Mouse (Mus musculus) forebrain, postnatal 0 days (tissue): Measurements from ENCODE around the gene Zfp551. TPM values are rescaled to one million over a fixed set of nuclear protein-coding genes. Genes with fewer than 3 reads are reported as not detected.

Experiments
- ATAC-seq: fragments of 200-750 bp; cut with Nextera tagmentation; 2 replicates; pipeline ENCODE4 v1.8.0; 2017; ENCODE audit warnings: mild to moderate bottlenecking, moderate library complexity
- DNase-seq: peaks from one replicate; pipeline ENCODE4 v3.0.0-alpha.2; 2015
- H3K27ac ChIP-seq: fragments of 300-500 bp; sonication (generic); 2 replicates; pipeline ENCODE4 v1.5.1; 2014; ENCODE audit warnings: low read depth, mild to moderate bottlenecking, antibody characterized with exemption, low read length, moderate library complexity, mixed read lengths
- H3K27me3 ChIP-seq: fragments of 300-500 bp; sonication (generic); 2 replicates; pipeline ENCODE4 v1.6.1; 2014; ENCODE audit warnings: mild to moderate bottlenecking, low read length, mixed read lengths; ENCODE audit not compliant: insufficient read depth
- H3K36me3 ChIP-seq: fragments of 300-500 bp; sonication (generic); 2 replicates; pipeline ENCODE4 v1.6.1; 2014; ENCODE audit warnings: mild to moderate bottlenecking, moderate library complexity; ENCODE audit not compliant: insufficient read depth
- H3K4me1 ChIP-seq: fragments of 300-500 bp; sonication (generic); 2 replicates; pipeline ENCODE4 v1.6.1; 2014; ENCODE audit warnings: antibody characterized with exemption; ENCODE audit not compliant: insufficient read depth
- H3K4me2 ChIP-seq: fragments of 300-500 bp; sonication (generic); 2 replicates; pipeline ENCODE4 v1.6.1; 2014; ENCODE audit warnings: low read depth, mild to moderate bottlenecking, moderate library complexity
- H3K4me3 ChIP-seq: fragments of 300-500 bp; sonication (generic); 2 replicates; pipeline ENCODE4 v1.5.1; 2014; ENCODE audit warnings: low read depth, low read length, mixed read lengths
- H3K9ac ChIP-seq: fragments of 300-500 bp; sonication (generic); 2 replicates; pipeline ENCODE4 v1.6.1; 2014; ENCODE audit warnings: mild to moderate bottlenecking
- H3K9me3 ChIP-seq: fragments of 300-500 bp; sonication (generic); 2 replicates; pipeline ENCODE4 v1.6.1; 2016; ENCODE audit warnings: low read length
- CTCF ChIP-seq: sonication (generic); IDR thresholded peaks from 2 replicates; pipeline ENCODE4 v1.5.1; 2016; ENCODE audit warnings: antibody characterized with exemption, control low read depth, low read depth
- WGBS: fragments of 180-500 bp; shearing (Covaris S2); extraction: QIAGEN DNeasy Blood & Tissue Kit; methylation state at CpG from one replicate; pipeline ENCODE4 v1.1.7; 2014; 5-methylcytosine and 5-hydroxymethylcytosine counted together
- polyA plus RNA-seq: library from polyadenylated mRNA; unstranded; fragments of >200 nt; fragmentation: Nextera tagmentation; extraction: Ambion mirVana; gene quantifications from 2 replicates; pipeline ENCODE4 v1.2.1, GENCODE M21; 2015
- total RNA-seq: library from RNA; depleted of rRNA; stranded (reverse); fragments of >200 nt; gene quantifications from 2 replicates; pipeline ENCODE4 v1.2.3, GENCODE M21; 2014; rRNA removed

Gene Zfp551
- 8.9 and 10.3 TPM in 2 replicates for total RNA-seq
- 7.7 and 9.5 TPM in 2 replicates for polyA plus RNA-seq

DNA sequence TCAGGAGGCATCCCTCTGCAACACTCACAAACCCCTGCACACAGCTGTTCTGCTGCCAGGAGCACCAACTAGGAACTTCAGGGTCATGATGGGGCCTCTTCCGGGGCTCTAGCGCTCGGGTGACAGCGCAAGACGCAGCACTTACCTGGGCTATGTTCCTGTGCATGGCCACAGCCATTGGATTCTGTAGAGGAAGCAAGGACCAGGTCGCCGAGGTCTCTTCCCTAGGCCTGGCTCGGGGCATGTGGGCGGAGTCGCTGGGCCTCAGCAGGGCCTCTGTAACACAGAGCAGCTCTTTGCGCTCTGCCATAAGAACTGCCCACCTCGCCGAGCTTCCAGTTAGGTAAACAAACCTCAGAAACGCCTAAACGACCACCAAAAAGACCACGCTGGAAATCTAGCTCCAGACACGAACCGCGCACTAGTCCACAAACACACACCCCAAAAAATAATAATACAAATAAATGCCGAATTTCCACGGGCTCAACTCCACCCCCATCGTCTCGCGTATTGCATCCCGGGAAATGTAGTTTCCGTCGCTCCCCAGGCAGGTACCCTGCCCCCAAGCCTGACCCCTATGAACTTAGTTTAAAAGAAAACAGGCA lies at the start of gene Zfp551:
Gene Zfp551 (minus strand): TSS at position 507 of the 605 bp plus-strand sequence.
- Histone ChIP-seq H3K9me3 (peaks cover 4% of the 10 kb centered on the region; the same call in 1 of the 2 replicates), H3K36me3 (peaks cover 7% of the 10 kb centered on the region), H3K4me2 (peak within 1 kb of the TSS; percentile 66), H3K27me3 (no peaks in the 10 kb centered on the region), H3K9ac (peak within 1 kb of the TSS; percentile 80), H3K4me1 (peaks cover 8% of the 10 kb centered on the region; the same call in 1 of the 2 replicates), H3K4me3 (peak within 1 kb of the TSS; percentile 74), H3K27ac (peak within 1 kb of the TSS; percentile 71)
- TF ChIP-seq CTCF, result no peak
- DNase-seq, result peak; percentile 70
- under 1% methylated on average over 27 of the region's 27 CpGs for WGBS
- ATAC-seq, result peak; percentile 94

- H3K36me3 ChIP-seq, result peaks cover 7% of the 10 kb centered on the region
- no peaks in the 10 kb centered on the region for H3K27me3 ChIP-seq
- peaks cover 4% of the 10 kb centered on the region; the same call in 1 of the 2 replicates for H3K9me3 ChIP-seq
- H3K4me2 ChIP-seq, result peak overlapping the region; percentile 66
- peak overlapping the region; percentile 74 for H3K4me3 ChIP-seq
- ATAC-seq, result peak; percentile 1; the same call in 1 of the 2 replicates
- peak overlapping the region; percentile 80; the same call in 1 of the 2 replicates for H3K9ac ChIP-seq
- peaks cover 8% of the 10 kb centered on the region; the same call in 1 of the 2 replicates for H3K4me1 ChIP-seq
- peak overlapping the region; percentile 71; the same call in 1 of the 2 replicates for H3K27ac ChIP-seq
- 57% methylated on average over 3 of the region's 3 CpGs for WGBS
- DNase-seq, result no peak
- TF ChIP-seq CTCF, result no peak
Observed at GRCm38 (mm10) chr7:12422855-12423254, 304 bp upstream of the Zfp551 start.

- peaks cover 4% of the 10 kb centered on the region; the same call in 1 of the 2 replicates for H3K9me3 ChIP-seq
- peak overlapping the region; percentile 71; the same call in 1 of the 2 replicates for H3K27ac ChIP-seq
- H3K27me3 ChIP-seq, result no peaks in the 10 kb centered on the region
- WGBS, result 55% methylated on average over 5 of the region's 5 CpGs
- H3K4me2 ChIP-seq, result peak overlapping the region; percentile 66
- H3K9ac ChIP-seq, result peak overlapping the region; percentile 80
- H3K36me3 ChIP-seq, result peaks cover 12% of the 10 kb centered on the region
- peaks cover 8% of the 10 kb centered on the region; the same call in 1 of the 2 replicates for H3K4me1 ChIP-seq
- H3K4me3 ChIP-seq, result peak overlapping the region; percentile 74
- DNase-seq (no peak), ATAC-seq (0 out of 2 replicates have a peak, but pooled peaks have one; percentile 4)
- no peak for TF ChIP-seq CTCF
Observed at GRCm38 (mm10) chr7:12421741-12422140, 810 bp downstream of the Zfp551 start.

DNA sequence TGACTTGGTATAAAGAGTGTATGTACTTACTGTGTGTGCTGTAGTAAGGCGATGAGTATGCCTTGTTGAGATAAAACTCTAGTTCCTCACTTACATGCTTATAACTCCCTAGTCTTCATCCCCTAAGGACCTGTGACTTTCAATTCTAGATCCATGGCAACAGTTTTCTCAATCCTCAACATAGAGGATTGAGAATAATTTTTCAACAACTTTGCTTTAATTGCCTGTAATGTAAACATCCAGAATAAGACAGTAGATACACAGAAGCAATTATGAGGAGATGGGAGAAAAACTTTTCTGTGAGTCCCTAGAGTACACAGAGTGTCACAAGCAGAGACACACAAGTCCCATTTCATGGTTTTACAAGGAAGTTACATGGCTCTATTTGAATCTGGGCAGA lies 53.4 kb downstream of the Zfp551 start, which contains the start of gene Vmn1r84:
Gene Vmn1r84 (minus strand): TSS at position 101 of the 400 bp plus-strand sequence.
- TF ChIP-seq CTCF, result no peak
- ATAC-seq (no peak), DNase-seq (no peak)
- Histone ChIP-seq H3K4me3 (no peak within 1 kb of the TSS), H3K9me3 (peaks cover 7% of the 10 kb centered on the region; the same call in 1 of the 2 replicates), H3K27ac (no peak within 1 kb of the TSS), H3K9ac (no peak within 1 kb of the TSS), H3K4me2 (no peak within 1 kb of the TSS), H3K4me1 (no peaks in the 10 kb centered on the region), H3K27me3 (no peaks in the 10 kb centered on the region), H3K36me3 (no peaks in the 10 kb centered on the region)
- 51% methylated on average over 1 of the region's 1 CpGs for WGBS

Other genes starting within 250 kb of the Zfp551 start
- gene Vmn1r80, start 233.5 kb downstream of the Zfp551 start, total RNA-seq, result not detected in 2 replicates
- gene Vmn1r80, start 233.5 kb downstream of the Zfp551 start, polyA plus RNA-seq, result not detected in 2 replicates
- gene Vmn1r81, start 154.5 kb downstream of the Zfp551 start, total RNA-seq, result under 0.01 TPM in 1 of 2 replicates, not detected in the other
- gene Vmn1r81, start 154.5 kb downstream of the Zfp551 start, polyA plus RNA-seq, result not detected in 2 replicates
- gene Vmn1r82, start 122.3 kb downstream of the Zfp551 start, total RNA-seq, result not detected in 2 replicates
- gene Vmn1r82, start 122.3 kb downstream of the Zfp551 start, polyA plus RNA-seq, result not detected in 2 replicates
- gene Vmn1r83, start 93.3 kb downstream of the Zfp551 start, total RNA-seq, result not detected in 2 replicates
- not detected in 2 replicates for gene Vmn1r83, start 93.3 kb downstream of the Zfp551 start, polyA plus RNA-seq
- gene Vmn1r84, start 53.5 kb downstream of the Zfp551 start, total RNA-seq, result not detected in 2 replicates
- not detected in 2 replicates for gene Vmn1r84, start 53.5 kb downstream of the Zfp551 start, polyA plus RNA-seq
- gene Zfp606, start 55.5 kb upstream of the Zfp551 start, total RNA-seq, result 35.2 and 45.2 TPM in 2 replicates
- 18.4 and 20.1 TPM in 2 replicates for gene Zfp606, start 55.5 kb upstream of the Zfp551 start, polyA plus RNA-seq
- gene 2900092C05Rik, start 89.8 kb upstream of the Zfp551 start, total RNA-seq, result not detected in 2 replicates
- not detected in 2 replicates for gene 2900092C05Rik, start 89.8 kb upstream of the Zfp551 start, polyA plus RNA-seq
- gene Vmn2r53, start 186.0 kb upstream of the Zfp551 start, total RNA-seq, result under 0.01 TPM in 1 of 2 replicates, not detected in the other
- gene Vmn2r53, start 186.0 kb upstream of the Zfp551 start, polyA plus RNA-seq, result 0.03 TPM in 1 of 2 replicates, not detected in the other
- gene Vmn2r54, start 217.6 kb upstream of the Zfp551 start, total RNA-seq, result not detected in 2 replicates
- not detected in 2 replicates for gene Vmn2r54, start 217.6 kb upstream of the Zfp551 start, polyA plus RNA-seq